Mouse (Mus musculus): ENCODE measurements around the gene Sox1. TPM values are rescaled to one million over a fixed set of nuclear protein-coding genes. Genes with fewer than 3 reads are reported as not detected.
A peak's percentile ranks its signal among the peaks of the same experiment; 100 is the strongest.

Gene Sox1
- polyA plus RNA-seq, 1 experiment = not detected

DNA sequence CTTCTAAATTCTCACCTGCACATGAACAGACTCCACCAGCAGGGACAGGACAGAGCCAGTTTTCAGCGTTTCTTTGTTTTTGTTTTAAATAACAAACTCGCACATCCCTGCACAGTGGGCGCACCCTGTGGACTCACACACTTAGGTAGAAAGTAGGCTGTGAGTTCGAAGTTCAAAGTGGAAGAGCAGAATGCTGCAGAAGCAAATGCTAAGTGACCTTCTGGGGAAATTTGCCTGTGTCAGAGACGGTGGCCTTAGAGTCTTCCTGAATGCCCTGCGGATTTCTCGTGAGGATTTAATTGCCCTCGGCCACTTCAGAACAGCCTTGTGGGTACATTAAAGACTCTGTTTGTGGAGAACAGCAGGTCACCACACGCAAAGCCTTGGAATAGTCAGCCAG lies 7.6 kb downstream of the Sox1 start:
- Histone ChIP-seq H3K27ac (ENCODE audit: insufficient read depth, low read depth, low read length) (no peak overlapping the region; the same call in 1 of the 2 replicates), H3K4me3 (ENCODE audit: insufficient read depth, low read depth, low read length) (no peak overlapping the region), H3K4me1 (ENCODE audit: control insufficient read depth, insufficient read depth, low read length) (peaks cover 13% of the 10 kb centered on the region)
- 58% methylated on average over 9 of the region's 9 CpGs for WGBS
- TF ChIP-seq POLR2A (IDR thresholded peaks at IDR 0.05; ENCODE audit: insufficient read depth, low read depth, low read length) (no peak), CTCF (IDR thresholded peaks at IDR 0.05; ENCODE audit: insufficient read depth, low read depth, low read length) (no peak)

DNA sequence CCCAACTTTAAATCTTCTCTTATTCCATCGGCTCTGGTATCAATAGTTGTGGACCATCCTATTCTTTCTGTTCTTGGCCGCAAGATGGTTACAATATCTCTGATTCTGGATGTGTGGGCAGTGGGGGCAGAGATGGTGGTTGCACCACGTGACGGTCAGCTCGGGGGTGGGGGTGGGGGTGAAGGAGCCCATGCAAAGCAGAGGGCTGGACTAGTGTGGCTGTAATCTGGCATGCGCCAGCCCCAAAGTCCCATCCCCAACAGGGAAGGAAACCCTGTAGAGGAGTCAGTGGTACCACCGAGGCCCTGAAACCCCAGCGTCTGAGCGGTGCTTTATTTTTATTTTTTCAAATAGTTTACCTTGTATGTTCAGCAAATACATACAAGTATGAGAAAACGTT lies 12.9 kb downstream of the Sox1 start:
- 61% methylated on average over 10 of the region's 10 CpGs for WGBS
- Histone ChIP-seq H3K4me3 (ENCODE audit: insufficient read depth, low read depth, low read length) (no peak overlapping the region), H3K27ac (ENCODE audit: insufficient read depth, low read depth, low read length) (no peak overlapping the region), H3K4me1 (ENCODE audit: control insufficient read depth, insufficient read depth, low read length) (no peaks in the 10 kb centered on the region; the same call in 1 of the 2 replicates)
- TF ChIP-seq POLR2A (IDR thresholded peaks at IDR 0.05; ENCODE audit: insufficient read depth, low read depth, low read length) (no peak), CTCF (IDR thresholded peaks at IDR 0.05; ENCODE audit: insufficient read depth, low read depth, low read length) (no peak)

- TF ChIP-seq CTCF (IDR thresholded peaks at IDR 0.05; ENCODE audit: insufficient read depth, low read depth, low read length) (no peak), POLR2A (IDR thresholded peaks at IDR 0.05; ENCODE audit: insufficient read depth, low read depth, low read length) (no peak)
- H3K4me1 ChIP-seq (ENCODE audit: control insufficient read depth, insufficient read depth, low read length) = no peaks in the 10 kb centered on the region; the same call in 1 of the 2 replicates
- 79% methylated on average over 3 of the region's 3 CpGs for whole genome bisulfite sequencing
- H3K27ac ChIP-seq (ENCODE audit: insufficient read depth, low read depth, low read length) = no peak overlapping the region
- no peak overlapping the region for H3K4me3 ChIP-seq (ENCODE audit: insufficient read depth, low read depth, low read length)
Observed at GRCm38 (mm10) chr8:12409976-12410375, 14.9 kb downstream of the Sox1 start.

DNA sequence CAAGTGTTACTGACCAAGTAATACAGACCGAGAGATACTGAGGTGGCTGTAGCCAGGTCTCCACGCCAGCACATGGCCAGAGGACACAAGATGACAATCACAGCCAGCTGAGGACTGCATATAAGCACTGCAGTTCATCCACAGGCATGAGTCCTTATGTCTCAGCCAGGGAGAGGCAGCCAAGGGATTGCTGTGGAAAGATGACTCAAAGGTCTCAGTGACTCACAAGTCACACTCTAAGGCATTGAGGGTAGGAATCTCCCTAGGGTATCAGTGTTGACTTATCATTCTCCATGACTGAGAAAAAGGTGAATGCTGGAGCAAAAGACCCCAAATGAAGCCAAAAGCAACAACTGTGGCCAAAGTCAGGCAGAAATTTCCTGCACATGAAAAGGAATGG lies 22.0 kb downstream of the Sox1 start:
- WGBS = 84% methylated on average over 2 of the region's 2 CpGs
- Histone ChIP-seq H3K4me3 (ENCODE audit: insufficient read depth, low read depth, low read length) (no peak overlapping the region), H3K4me1 (ENCODE audit: control insufficient read depth, insufficient read depth, low read length) (peaks cover 6% of the 10 kb centered on the region), H3K27ac (ENCODE audit: insufficient read depth, low read depth, low read length) (peak overlapping the region; percentile 40; the same call in 1 of the 2 replicates)
- TF ChIP-seq POLR2A (IDR thresholded peaks at IDR 0.05; ENCODE audit: insufficient read depth, low read depth, low read length) = no peak
- no peak for TF ChIP-seq CTCF (IDR thresholded peaks at IDR 0.05; ENCODE audit: insufficient read depth, low read depth, low read length)

GRCm38 (mm10) chr8:12420537-12420936 lies 25.4 kb downstream of the Sox1 start:
- TF ChIP-seq CTCF (IDR thresholded peaks at IDR 0.05; ENCODE audit: insufficient read depth, low read depth, low read length) = no peak
- TF ChIP-seq POLR2A (IDR thresholded peaks at IDR 0.05; ENCODE audit: insufficient read depth, low read depth, low read length) = no peak
- no peak overlapping the region for H3K4me3 ChIP-seq (ENCODE audit: insufficient read depth, low read depth, low read length)
- H3K27ac ChIP-seq (ENCODE audit: insufficient read depth, low read depth, low read length) = no peak overlapping the region
- whole genome bisulfite sequencing = 93% methylated on average over 2 of the region's 2 CpGs
- H3K4me1 ChIP-seq (ENCODE audit: control insufficient read depth, insufficient read depth, low read length) = peaks cover 6% of the 10 kb centered on the region

- peaks cover 18% of the 10 kb centered on the region for H3K4me1 ChIP-seq (ENCODE audit: control insufficient read depth, insufficient read depth, low read length)
- no peak overlapping the region for H3K4me3 ChIP-seq (ENCODE audit: insufficient read depth, low read depth, low read length)
- 91% methylated on average over 8 of the region's 8 CpGs for WGBS
- TF ChIP-seq POLR2A (IDR thresholded peaks at IDR 0.05; ENCODE audit: insufficient read depth, low read depth, low read length) (no peak), CTCF (IDR thresholded peaks at IDR 0.05; ENCODE audit: insufficient read depth, low read depth, low read length) (no peak)
- H3K27ac ChIP-seq (ENCODE audit: insufficient read depth, low read depth, low read length) = no peak overlapping the region
Observed at GRCm38 (mm10) chr8:12425906-12426305, 30.8 kb downstream of the Sox1 start.

- Histone ChIP-seq H3K4me3 (ENCODE audit: insufficient read depth, low read depth, low read length) (no peak overlapping the region), H3K4me1 (ENCODE audit: control insufficient read depth, insufficient read depth, low read length) (peaks cover 23% of the 10 kb centered on the region), H3K27ac (ENCODE audit: insufficient read depth, low read depth, low read length) (no peak overlapping the region)
- no peak for TF ChIP-seq CTCF (IDR thresholded peaks at IDR 0.05; ENCODE audit: insufficient read depth, low read depth, low read length)
- 91% methylated on average over 9 of the region's 9 CpGs for WGBS
Observed at GRCm38 (mm10) chr8:12427346-12427745, 32.3 kb downstream of the Sox1 start.

DNA sequence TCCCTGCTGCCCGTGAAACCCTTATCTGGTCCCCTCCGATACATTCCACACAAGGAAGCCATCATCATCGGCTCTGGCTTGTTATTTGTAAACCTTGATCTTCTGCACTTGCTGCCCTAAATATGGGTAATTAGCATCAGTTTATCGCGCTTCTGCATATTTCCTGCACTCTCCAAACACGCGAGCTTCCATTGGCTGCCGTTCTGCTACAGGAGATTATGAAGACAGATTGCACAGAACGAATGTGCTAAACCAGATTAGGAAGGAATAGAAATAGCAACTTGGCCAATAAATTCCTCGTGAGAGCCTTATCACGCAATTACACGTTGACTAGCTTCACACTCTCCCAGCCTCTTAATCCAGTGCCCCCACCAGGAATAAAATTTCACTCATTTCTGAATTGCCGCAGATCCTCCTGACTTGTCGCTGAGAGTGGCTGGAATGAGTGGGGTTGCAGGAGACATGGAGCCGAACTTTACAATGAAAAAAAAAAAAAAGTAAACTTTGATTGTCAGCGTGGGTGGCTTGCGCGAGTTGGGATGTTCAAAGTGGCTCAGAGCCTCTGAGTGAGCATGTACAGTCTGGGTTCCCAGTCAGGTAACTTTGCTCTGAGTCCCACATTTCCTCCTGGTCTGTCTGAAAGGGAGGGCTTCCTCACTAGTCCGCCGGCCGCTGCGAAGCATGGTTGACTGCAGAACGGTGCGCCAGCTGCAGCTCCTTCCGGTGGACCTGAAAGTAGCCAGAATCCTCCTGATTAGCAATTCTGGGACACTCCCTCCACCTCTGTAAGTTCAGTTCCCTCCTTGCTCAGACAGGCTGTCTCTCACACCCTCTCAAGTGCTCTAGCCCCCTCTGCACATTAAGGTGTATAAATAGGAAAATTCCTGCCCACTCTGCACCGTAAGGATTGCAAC lies 33.0 kb downstream of the Sox1 start:
- TF ChIP-seq POLR2A (IDR thresholded peaks at IDR 0.05; ENCODE audit: insufficient read depth, low read depth, low read length) (no peak), CTCF (IDR thresholded peaks at IDR 0.05; ENCODE audit: insufficient read depth, low read depth, low read length) (no peak)
- Histone ChIP-seq H3K4me3 (ENCODE audit: insufficient read depth, low read depth, low read length) (no peak overlapping the region), H3K4me1 (ENCODE audit: control insufficient read depth, insufficient read depth, low read length) (peaks cover 26% of the 10 kb centered on the region), H3K27ac (ENCODE audit: insufficient read depth, low read depth, low read length) (no peak overlapping the region)
- WGBS = 60% methylated on average over 26 of the region's 26 CpGs

DNA sequence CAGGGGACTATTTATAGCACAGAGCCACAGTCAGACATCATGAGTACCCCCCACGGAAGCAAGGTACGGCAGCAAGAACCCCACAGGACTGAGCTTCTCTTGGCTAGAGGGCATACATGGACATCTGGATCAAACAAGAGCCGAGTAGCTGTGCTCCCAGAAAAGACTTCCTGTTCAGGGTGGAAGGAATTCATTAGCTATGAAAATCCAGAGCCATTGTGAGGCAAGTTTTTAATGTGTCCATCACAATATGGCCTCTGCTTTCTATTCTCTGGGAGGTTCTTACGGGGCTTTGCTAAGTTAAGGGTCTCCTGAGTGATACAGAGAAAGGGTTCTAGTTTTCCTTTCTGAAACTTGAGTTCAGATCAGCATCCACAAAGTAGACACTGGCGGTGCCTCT lies 33.8 kb downstream of the Sox1 start:
- TF ChIP-seq POLR2A (IDR thresholded peaks at IDR 0.05; ENCODE audit: insufficient read depth, low read depth, low read length) (no peak), CTCF (IDR thresholded peaks at IDR 0.05; ENCODE audit: insufficient read depth, low read depth, low read length) (no peak)
- Histone ChIP-seq H3K4me1 (ENCODE audit: control insufficient read depth, insufficient read depth, low read length) (peaks cover 26% of the 10 kb centered on the region), H3K27ac (ENCODE audit: insufficient read depth, low read depth, low read length) (no peak overlapping the region), H3K4me3 (ENCODE audit: insufficient read depth, low read depth, low read length) (no peak overlapping the region)
- 59% methylated on average over 5 of the region's 5 CpGs for WGBS
